Mouse (Mus musculus) kidney, adult 8-10 months (tissue): ENCODE results near the gene Fam71b.

Experiments used
- DNase-seq, 2 experiments: peaks; one replicate each; pipeline ENCODE4 v3.0.0; 2022

Gene Fam71b

DNA sequence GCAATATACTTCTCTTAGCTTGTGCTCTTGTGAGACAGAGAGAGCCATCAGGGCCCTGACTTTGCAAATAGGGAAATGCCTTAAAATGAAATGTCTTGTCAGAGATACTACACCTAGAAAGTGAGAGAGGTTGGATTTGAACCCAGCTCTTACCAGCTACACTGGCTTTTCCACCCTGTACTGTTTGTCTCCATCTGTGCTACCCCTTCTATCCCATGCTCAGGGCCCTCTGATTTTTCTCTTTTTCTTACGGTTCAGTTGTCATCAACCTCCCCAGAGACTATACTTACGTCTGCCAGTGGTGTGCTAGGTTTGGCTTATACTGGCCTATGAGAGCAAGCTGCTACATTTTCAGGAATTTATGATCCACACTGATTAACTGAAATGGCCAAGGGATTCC lies 11.4 kb upstream of the Fam71b start:
- DNase-seq, result no peak

DNA sequence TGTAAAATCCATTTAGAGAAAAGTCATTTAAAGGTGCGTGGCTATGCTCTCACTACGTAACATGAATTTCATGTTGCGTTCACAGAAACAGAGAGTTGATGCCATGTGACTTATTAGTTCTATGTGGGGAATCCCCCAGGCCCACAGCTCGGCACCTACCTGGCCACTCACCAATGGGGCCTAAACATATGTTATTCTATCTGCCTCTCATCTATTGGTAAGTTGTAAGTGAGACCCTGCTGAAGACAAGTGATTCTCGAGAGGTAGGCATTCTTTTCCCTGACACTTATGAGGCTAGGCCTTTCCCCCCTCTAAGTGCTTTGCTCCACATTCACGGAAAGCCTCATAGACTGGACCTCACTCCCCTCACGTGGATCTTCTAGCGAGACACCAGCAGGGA lies 9.8 kb upstream of the Fam71b start:
- DNase-seq, result no peak

DNA sequence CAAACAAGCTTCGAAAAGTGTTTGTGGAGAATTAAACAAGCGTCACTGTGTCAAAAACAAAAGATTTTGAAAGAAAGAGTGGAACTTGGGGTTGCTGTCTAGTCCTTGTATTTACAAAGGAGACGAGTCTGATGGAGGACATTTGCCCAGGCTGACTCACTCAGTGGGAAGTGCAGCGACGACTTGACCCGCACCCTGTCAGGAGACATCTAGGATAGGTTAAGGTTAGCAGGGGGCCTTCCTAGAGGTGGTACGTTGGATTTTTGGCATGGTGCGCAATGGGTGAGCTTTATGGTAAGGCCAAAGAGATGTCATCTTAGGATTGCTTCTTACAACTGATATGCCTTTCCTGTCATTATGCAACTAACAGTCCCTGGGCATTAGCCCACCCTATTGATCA lies 9.3 kb upstream of the Fam71b start:
- no peak for DNase-seq

DNA sequence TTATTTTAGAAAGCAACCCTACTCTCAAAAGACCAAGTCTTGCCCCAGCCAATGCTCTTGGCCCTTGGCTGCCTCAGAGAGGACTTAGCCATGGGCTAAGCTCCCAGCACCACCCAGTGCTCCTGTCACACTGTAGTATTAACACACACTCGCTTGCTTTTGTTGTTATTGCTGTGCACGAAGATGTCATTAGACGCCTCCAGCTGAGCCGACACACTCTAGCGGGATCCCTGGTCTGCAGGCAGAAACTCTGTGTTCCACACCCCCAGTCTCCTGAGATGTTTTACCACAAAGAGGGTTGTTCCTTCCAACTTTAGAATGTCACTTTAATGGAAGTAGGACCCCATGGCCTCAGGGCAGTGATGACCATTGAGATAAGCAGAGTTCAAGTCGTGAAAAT lies 7.9 kb upstream of the Fam71b start:
- DNase-seq, result no peak

DNA sequence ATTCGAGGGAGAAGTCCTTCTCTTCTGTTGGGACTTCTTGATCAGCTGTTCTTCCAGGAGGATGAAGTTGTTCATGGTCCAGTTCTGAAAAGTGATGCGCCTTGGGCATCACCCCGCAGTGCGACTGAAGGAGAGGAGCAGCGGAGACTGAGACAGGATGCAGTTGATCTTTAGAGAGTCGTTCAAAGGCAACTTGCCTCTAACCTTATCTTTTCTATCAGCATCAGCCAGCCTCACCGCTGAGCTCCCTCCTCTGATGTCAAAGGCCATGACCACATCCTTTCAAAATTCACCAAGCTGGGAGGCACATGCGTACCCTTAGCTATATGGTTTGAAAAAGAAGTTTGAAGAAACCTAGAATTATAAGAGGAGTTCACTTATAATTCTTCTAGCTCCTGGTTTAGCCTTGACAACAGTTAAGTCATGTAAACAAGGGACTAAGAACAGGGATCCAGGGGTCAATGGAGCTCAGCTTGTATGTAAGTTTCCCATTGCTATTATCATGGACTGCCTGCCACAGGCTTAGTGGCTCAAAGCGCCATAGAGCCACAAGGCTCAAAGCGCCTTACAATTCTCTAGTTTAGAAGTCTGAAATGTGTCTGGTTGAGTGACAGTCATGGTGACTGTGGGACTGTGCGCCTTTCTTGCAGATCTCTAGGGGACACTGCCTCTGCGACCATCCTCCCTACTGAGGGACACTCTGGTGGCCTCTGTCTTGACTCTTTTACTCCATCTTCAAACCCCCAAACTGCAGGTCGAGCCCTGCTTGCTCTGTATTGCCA lies 6.8 kb upstream of the Fam71b start, which contains the start of gene Itk:
Itk (minus strand) TSS at position 180 of the 782 bp plus-strand sequence.
- DNase-seq, result no peak

DNA sequence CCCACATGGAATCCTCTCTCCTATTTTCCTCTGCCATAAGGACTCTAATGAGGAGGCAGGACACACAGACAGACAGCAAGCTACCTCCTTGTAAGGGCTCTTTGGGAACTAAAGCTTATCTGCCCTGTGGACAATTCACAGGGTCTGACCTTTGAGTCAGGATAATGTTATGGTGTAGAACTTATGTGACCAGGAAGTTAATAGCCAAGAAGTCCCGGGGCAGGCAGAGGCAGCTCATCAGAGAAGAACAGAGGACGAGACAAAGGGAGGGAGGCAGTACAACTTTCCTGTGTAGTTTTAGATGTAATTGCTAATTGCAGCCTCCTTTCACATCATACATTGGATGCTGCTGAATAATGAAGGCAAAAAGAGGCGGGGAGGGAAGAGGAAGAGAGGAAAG lies 5.7 kb upstream of the Fam71b start:
- DNase-seq, result no peak

DNA sequence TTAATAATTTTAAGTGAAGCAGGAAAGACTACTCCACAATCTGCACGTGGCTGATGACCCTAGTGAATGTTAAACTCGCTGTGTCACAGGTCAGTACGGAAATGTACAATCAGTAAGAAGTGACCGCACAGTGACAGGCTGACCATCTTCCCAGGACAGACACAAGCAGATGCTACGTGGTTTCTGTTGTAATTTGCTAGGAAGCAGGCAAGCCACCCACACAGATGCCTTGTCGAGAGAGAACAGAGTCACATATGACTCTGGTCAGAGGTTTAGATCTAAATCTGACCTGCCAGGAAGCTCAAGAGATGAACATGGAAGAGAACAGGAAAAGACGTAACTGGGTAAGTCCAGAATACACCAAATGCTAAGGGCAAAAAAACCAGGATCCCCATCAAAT lies 3.5 kb upstream of the Fam71b start:
- DNase-seq, result no peak

DNA sequence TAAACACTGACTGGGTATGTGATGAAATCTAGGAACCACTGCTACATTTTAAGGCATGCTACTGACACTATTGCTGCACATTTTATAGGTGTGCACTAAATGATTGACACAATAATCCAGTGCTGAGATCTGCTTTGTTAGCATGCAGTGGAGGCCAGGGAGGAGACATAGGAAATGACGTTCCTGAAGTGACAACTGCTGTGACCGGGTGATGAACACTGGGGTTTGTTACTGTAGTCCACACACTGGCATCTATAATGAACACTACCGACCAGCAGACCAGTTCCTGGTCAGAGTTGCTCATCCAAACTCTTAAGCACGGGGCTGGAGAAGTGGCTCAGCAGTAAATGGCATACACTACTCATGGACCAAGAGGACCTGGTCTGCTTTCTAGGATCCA lies 2.9 kb upstream of the Fam71b start:
- no peak for DNase-seq

DNA sequence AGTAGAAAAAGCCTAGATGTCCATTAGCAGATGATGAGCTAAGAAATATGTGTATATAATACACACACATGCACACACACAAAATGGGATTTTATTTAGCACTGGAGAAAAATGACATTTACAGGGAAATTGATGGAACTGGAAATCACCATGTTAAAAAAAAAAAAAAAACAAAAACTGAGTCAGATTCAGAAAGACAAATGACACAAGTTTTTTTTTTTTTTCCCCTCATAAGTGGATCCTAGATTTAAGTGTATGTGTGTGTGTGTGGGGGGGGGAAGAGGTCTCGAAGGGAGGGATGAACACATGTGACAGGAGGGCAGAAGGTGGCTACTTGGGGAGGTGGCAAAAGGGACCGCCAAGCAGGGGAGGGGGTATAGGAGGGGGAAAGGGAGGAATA lies 1.3 kb upstream of the Fam71b start:
- no peak for DNase-seq

DNA sequence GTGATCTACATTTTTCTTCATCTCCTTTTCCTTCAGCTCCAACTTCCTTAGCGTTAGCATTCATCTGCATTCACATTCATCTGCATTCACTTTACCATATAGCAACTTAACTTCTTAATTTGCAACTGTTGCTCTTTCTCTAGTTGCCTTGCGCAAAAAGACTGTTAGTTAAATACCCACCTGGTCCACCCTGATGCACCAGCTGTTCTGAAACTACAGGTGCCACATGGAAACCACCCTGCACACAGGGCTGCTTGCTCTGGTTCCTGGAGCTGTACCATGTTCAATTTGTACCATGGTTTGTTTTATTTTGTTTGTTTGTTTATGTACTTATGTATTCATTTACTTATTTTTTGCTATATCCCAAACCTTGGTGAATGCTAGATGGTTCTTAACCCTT lies 661 bp upstream of the Fam71b start:
- DNase-seq, result no peak

DNA sequence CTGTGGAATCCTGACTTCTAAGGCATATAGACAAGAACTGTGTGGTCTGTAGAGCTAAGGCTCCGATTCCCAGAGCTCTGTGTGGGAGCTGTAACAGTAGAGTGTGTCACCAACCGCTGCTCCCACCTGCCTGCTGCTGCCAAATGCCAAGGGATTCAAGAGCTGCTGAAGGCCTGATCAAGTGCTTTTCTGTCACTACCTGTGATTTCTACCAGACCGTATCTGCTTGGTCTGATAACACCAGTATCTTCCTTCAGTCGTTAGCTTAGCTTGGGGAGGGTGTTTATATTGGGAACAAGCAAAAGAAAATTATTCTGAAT lies 461 bp downstream of the Fam71b start:
- DNase-seq, result no peak

DNA sequence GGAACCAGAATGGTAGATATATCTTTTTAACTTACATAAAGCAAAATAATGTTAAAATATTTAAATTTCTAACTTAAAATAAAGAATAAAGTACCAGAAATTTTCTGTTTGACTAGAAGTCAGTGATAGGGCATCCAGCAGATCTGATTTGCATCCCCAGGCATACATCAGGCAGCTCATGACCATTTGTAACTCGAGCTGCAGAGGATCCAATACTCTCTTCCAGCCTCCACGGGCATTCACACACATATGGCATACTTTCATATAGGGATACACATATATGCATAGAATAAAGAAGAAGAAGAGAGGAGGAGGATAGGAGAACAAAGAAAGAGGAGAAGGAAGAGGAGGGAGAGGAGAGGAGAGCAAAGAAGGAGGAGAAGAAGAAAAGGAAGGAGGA lies 1.5 kb downstream of the Fam71b start:
- no peak for DNase-seq

DNA sequence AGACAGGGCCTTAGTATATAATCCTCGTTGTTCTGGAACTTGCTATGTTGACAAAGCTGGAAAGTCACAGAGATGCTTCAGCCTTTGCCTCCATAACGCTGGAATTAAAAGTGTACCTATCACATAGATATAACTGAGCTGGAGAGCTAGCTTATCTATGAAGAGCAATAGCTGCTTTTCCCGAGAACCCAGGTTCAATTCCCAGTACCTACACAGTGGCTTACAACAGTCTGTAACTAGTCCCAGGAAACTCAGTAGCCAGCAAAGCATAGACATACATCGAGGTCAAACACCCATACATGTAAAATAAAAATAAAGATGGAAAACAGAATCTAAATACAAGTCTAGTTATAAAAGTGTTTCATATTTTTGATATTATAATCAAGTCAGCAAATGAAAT lies 2.1 kb downstream of the Fam71b start:
- DNase-seq, result no peak

DNA sequence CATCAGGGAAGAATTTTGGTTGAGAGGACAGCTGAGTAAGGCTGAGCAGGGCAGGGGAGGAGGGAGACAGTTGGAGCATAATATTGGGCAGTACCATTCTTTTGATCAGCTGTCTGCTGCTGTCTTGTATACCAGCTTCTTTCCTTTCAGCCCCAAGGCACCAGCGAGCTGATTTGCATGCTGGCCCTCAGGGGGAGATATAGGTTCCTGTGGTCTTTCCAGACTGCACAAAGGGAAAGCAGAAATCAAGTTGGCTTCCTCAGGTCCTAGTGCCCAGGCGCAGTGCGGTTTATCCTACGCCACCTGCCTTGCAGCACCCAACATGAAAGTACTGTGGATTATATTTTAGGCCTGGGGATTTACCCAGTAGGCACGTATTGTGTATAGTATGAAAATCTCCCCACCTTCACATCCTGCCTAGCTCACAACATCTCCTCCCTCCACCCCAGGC lies 2.6 kb downstream of the Fam71b start:
- DNase-seq, result no peak

DNA sequence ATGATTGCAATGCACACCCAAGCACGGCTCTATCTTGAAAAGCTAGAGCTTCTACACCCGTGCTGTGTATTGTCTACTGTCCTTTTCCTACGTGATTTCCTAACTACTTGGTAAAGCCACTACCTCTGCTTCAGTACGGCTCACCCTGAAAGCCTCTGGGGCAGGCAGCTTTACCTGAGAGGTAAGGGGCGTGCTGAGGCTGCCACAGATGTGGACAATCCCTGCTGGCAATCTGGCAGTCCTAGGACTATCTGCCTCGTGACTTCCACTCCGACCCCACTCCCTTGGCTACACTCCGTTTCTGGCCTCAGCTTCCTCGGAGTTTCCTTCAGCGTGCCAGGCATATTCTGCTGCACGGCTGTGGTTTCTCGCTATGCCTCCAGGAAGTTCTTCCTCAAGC lies 5.2 kb downstream of the Fam71b start:
- no peak for DNase-seq

DNA sequence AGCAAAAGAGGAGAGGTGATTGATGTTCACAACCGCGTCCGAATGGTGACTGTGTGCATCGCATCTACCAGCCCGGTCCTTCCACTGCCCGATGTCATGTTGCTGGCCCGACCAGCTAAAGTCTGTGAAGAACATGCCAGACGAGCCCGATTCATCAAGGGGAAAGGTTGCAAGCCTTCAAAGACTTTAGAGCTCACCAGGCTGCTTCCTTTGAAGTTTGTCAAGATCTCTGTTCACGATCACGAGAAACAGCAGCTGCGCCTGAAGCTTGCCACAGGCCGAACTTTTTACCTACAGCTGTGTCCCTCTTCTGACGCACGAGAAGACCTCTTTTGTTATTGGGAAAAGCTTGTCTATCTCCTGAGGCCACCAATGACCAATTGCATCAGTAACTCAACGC lies 8.6 kb downstream of the Fam71b start:
- DNase-seq, result no peak

DNA sequence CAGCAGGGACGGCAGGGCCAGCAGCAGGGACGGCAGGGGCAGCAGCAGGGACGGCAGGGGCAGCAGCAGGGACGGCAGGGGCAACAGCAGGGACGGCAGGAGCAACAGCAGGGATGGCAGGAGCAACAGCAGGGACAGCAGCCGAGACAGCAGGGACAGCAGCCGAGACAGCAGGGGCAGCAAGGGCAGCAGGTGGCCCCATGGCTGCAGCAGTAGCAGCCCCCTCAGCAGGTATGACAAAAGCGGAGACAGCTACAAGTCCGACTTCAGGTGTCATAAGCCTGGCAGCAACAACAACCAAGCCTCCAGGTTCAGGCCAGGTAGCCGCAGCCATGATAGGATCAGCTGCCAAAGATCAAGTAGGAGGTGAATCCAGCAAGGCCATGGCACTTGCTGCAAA lies 10.4 kb downstream of the Fam71b start:
- no peak for DNase-seq

DNA sequence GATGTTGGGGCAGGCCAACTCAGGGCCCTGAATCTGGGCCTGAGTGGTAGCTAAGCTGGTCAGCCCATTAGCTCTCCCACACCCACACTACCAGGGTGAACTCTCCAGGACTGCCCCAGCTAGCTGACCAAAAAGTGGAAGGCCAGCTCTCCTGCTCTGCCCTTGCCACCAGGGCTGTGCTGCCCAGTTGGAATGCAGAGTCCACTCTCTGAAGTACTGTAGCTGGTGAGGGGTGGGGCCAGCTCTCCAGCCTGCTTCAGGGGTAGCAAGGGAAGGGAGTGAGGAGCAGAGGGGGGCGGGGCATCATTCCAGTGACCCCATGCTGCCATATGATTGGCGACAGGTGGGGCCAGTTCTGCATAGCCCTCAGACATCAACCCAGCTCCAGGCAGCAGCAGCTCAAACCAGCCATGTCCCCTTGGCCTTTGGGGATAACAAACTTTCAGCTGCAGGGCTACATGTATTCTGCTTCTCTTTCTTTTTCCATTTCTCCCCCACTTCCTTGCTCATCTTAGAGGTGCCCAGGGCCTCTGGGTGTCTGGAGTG lies 13.7 kb downstream of the Fam71b start:
- DNase-seq, result no peak

DNA sequence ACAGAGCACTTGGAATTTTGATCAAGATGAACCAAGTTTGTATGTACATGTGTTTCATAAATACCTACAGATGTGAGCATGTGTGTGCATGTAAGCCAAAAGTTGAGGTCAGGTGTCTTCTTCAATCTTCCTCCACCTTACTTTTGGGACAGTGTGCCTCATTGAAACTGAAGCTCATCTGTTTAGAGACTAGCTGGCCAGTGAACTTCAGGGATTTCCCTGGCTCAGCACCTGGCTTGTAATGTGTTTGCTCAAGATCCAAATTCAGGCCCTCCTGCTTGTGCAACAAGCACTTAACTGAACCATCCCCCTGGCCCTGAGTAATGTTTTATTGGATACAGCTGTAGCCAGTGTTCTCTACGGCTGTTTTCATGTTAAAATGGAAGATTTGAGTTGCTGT lies 22.1 kb downstream of the Fam71b start:
- no peak for DNase-seq

DNA sequence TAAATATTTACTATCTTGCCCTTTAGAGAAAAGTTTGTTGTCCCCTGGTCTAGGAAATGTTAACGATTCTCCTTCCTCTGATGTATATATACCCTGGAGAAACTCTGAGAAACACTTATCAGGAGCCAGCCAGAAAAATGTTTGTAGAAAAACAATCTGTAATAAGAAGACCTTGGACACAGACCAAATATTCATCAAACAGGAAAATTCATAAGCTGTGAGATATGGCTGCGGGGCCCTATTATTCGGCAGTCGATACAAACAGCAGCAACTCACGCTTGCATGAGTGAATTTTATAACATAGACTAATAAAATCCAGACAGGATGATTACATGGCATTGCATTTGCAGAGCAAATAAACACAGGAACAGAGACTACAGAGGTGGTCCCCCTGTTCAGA lies 22.5 kb downstream of the Fam71b start:
- DNase-seq, result no peak

DNA sequence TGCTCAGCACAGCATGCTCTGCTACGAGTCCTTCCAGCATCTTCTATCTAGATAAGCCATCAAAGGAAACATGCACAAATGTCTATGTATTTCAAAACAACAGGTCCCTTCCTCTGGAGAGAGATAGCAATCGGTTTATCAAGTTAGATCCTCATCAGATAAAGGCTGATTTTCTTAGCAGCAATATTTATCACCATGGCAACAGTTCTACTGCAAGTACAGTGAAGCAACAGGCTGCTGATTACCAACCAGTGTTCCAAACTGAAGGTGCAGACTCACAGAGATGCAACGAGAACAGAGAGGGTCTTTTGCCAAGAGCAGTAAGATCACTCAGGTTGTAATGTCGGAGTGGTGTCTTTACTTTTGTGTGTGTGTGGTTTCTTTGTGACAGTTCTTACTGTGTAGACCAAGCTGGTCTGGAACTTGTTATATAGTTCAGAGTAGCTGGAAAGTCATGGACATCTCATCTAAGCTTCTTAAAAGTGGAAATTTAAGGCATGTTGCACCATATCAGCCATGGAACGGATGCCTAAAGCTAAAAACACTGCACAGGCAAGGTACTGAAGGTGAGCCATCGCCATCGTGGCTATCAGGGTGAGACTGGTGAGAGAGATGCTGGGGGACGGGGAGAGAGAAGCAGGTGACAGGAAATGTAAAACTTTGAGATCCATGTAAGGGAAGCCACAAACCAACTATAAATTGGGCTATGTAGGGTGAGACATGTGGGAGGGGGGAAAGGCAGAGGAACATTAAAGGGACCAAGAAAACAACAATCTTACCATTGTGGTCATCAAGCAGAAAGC lies 24.9 kb downstream of the Fam71b start:
- no peak for DNase-seq

DNA sequence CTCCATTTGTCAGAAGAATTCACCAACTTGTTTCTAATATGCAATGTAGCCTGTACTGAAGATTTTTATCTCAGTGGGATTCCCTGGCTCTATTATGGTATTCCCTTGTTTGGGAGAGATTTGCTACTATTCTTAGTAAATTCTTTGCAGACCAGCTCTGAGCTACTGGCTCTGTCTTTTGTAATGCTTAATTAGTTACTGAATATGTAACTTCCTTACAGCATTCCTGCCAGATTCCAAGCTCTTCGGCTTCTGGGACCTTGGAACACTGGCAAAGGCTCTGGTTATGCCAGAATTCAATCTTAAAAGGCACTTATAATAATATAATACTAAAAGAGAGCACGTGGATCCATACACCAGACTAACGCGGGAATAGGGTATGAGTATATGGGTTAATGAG lies 31.8 kb downstream of the Fam71b start:
- DNase-seq, result peak; percentile 30 to 32

DNA sequence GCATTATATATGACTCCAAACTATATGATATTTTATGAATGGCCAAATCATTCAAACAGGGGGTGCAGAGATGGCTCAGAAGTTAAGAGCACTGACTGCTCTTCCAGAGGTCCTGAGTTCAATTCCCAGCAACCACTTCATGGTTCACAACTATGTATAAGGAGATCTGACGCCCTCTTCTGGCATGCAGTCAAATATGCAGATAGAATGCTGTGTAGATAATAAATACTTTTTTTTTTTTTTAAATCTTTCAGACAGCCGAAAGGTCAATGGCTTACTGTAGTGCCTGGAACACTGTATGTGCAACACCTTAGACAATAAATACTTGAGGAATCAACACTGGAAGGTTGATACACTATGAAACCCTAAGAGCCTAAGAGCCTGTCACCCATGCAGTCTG lies 33.8 kb downstream of the Fam71b start:
- no peak for DNase-seq

DNA sequence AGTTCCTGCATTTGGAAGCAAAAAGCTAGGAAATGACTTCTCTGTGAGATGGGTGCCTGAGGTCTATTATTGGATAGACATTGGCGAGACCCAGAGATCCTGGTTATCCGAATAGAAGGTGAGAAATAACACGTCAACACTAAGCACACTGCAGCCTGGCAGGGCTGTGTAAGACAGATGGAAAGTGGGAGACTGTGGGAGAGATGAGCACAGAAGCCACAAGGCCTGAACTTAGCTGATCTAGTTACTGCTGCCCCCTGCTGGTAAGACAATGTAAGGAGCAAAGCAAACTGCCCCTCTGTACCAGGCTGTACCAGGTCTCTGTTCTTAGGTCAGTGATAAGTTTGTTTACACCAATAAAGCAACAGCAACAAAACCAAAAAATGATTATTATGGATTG lies 34.8 kb downstream of the Fam71b start:
- DNase-seq, result peak; percentile 61 to 75
